Mouse (Mus musculus): Measurements from ENCODE around the gene Hand2. TPM values are rescaled to one million over a fixed set of nuclear protein-coding genes. Genes with fewer than 3 reads are reported as not detected.

The Hand2 gene
- polyA plus RNA-seq, 1 experiment: not detected

DNA sequence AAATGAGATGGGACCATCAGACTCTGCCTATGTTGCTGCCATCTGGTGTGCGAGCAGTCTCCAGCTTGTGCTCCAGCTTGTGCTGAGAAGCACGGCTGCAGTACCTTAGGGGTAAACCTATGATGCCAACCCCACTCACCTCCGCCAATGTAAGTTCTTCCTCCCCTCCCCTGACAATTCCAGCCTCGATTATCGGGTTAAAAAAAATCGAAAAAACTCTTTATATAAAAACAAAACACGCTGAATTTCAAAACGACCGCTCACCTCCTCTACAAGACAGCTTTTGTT is 12.6 kb downstream of the Hand2 start:
- Histone ChIP-seq H3K79me2 (ENCODE audit: control insufficient read depth, insufficient read depth) (no peaks in the 10 kb centered on the region), H3K4me2 (ENCODE audit: low read depth) (no peak overlapping the region), H3K27me3 (ENCODE audit: control insufficient read depth, insufficient read depth, insufficient read length) (peaks cover 47% of the 10 kb centered on the region), H3K36me3 (ENCODE audit: control insufficient read depth, insufficient read depth) (no peaks in the 10 kb centered on the region), H3ac (ENCODE audit: control insufficient read depth, insufficient read length) (no peak overlapping the region), H3K4me3 (no peak overlapping the region)
- TF ChIP-seq CEBPB (IDR thresholded peaks at IDR 0.05; ENCODE audit: insufficient read depth, poor library complexity, severe bottlenecking) (no peak), E2F4 (IDR thresholded peaks at IDR 0.05; ENCODE audit: insufficient read depth) (no peak), TCF12 (IDR thresholded peaks at IDR 0.05; ENCODE audit: insufficient read depth, poor library complexity, severe bottlenecking) (no peak), SRF (IDR thresholded peaks at IDR 0.05; ENCODE audit: control insufficient read depth, insufficient read length, low read depth) (no peak)

DNA sequence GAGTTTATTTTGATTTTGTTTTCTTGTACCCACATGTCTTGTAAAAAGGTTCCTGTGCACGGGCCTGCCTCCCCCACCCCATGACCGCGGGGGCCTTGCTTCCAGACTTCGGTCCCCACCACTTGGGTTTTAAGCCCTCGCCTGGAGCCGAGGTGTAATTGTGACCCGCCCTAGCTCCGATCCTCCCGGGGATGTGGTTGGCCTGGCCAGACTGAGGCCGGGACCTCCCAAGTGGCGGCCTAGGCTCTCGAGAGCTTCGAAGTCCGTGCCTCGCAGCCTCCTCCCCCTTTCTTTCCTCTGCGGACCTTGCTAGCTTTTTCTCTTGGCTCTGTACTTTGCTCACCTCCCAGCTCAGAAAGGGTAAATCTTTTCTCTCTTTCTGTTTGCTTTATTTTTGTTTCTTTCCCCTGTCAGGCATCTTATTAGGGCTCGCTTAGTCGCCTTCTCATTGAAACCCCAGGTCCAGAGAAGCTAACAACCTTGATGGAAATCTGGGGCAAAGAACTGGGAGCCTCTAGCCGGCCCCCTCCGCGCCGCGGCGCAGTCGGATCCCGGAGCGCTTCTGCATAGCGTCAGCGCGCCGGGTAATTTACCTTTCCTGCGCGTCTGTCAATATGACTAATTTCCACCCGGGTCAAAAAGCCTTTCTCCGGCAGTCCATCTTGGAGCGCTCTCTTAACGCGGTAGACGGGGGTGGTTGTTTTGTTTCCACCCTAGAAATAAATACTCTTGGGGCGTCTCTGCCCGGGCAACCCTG is 13.2 kb downstream of the Hand2 start:
- no peaks in the 10 kb centered on the region for H3K36me3 ChIP-seq (ENCODE audit: control insufficient read depth, insufficient read depth)
- H3K79me2 ChIP-seq (ENCODE audit: control insufficient read depth, insufficient read depth): no peaks in the 10 kb centered on the region
- no peak for TF ChIP-seq CEBPB (IDR thresholded peaks at IDR 0.05; ENCODE audit: insufficient read depth, poor library complexity, severe bottlenecking)
- TF ChIP-seq MAX (IDR thresholded peaks at IDR 0.05; ENCODE audit: low read depth): no peak
- TF ChIP-seq MYOG (IDR thresholded peaks at IDR 0.05; ENCODE audit: control insufficient read depth in 1 of 3, insufficient read depth in 1 of 3, insufficient read length in 2 of 3, low read depth in 2 of 3): no peak
- TF ChIP-seq REST (IDR thresholded peaks at IDR 0.05; ENCODE audit: insufficient read depth, insufficient read length): no peak
- TF ChIP-seq TCF12 (IDR thresholded peaks at IDR 0.05; ENCODE audit: insufficient read depth, poor library complexity, severe bottlenecking): no peak
- TF ChIP-seq MYOD1 (IDR thresholded peaks at IDR 0.05; ENCODE audit: control insufficient read depth in 1 of 3, insufficient read length in 2 of 3, low read depth in 2 of 3): no peak
- TF ChIP-seq E2F4 (IDR thresholded peaks at IDR 0.05; ENCODE audit: insufficient read depth): no peak
- H3K4me3 ChIP-seq: no peak overlapping the region
- no peak overlapping the region for H3ac ChIP-seq (ENCODE audit: control insufficient read depth, insufficient read length)
- peaks cover 41% of the 10 kb centered on the region for H3K27me3 ChIP-seq (ENCODE audit: control insufficient read depth, insufficient read depth, insufficient read length)
- no peak overlapping the region for H3K4me2 ChIP-seq (ENCODE audit: low read depth)

DNA sequence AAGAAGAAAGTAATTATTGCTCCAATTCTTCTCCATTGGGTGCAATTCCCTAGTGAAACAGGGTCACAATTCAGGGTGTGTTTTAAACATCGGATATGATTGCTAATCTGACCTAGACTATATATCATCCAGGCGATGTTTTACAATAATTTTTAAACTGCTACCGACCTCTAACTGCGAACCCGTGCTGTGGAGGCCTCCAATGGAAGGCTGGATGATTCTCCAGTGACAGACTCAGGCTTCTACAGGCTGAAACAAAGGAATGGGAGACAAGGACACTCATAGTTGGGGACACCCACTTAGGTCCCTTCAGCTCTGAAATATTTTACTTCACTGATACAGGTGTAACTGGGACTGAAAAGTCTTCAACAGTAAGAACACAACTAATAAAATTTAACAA is 13.9 kb downstream of the Hand2 start:
- no peak overlapping the region for H3K4me2 ChIP-seq (ENCODE audit: low read depth)
- H3K79me2 ChIP-seq (ENCODE audit: control insufficient read depth, insufficient read depth): no peaks in the 10 kb centered on the region
- no peak overlapping the region for H3K4me3 ChIP-seq
- no peak overlapping the region for H3ac ChIP-seq (ENCODE audit: control insufficient read depth, insufficient read length)
- TF ChIP-seq MYOG (IDR thresholded peaks at IDR 0.05; ENCODE audit: control insufficient read depth in 1 of 3, insufficient read depth in 1 of 3, insufficient read length in 2 of 3, low read depth in 2 of 3): no peak
- TF ChIP-seq MAX (IDR thresholded peaks at IDR 0.05; ENCODE audit: low read depth): no peak
- TF ChIP-seq TCF3 (IDR thresholded peaks at IDR 0.05; ENCODE audit: insufficient read length, low read depth): no peak
- no peak for TF ChIP-seq E2F4 (IDR thresholded peaks at IDR 0.05; ENCODE audit: insufficient read depth)
- TF ChIP-seq CEBPB (IDR thresholded peaks at IDR 0.05; ENCODE audit: insufficient read depth, poor library complexity, severe bottlenecking): no peak
- TF ChIP-seq USF1 (IDR thresholded peaks at IDR 0.05; ENCODE audit: low read depth): no peak
- no peak for TF ChIP-seq POLR2A (IDR thresholded peaks at IDR 0.05; ENCODE audit: insufficient read length, low read depth)
- no peaks in the 10 kb centered on the region for H3K36me3 ChIP-seq (ENCODE audit: control insufficient read depth, insufficient read depth)
- peaks cover 35% of the 10 kb centered on the region for H3K27me3 ChIP-seq (ENCODE audit: control insufficient read depth, insufficient read depth, insufficient read length)

DNA sequence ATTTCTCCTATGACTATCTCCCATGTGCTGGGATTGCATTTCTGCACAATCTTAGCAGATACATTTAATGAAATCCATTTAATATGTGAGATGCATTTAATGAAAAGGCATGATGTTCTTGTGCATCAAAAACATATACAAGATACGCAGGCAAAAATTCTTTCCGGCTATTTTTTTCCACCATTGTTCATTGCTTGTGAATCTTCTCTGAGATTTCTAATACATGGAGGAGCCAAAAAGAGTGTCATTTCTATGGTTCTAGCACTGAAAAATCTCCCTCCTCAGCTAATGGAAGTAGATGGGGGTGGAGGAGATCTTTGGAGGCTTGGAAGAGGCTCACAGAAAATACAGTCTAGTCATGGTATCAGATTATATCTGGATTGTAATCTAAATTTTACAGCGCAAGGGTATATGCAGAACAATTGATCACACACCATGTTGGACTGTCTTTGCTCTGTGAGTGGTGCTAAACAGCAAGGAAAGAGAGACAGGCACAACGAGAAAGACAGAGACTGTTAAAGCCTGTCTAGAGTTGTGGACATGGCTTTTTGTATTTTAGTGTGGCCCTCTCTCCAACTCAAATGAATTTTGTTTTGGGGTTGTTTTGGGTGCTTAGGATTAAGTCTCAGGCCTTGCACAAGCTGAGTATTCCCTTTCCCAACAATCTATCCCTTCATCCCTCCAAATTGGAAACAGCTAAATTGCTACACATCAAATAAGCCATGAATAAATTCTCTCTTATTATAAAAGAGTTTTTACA is 16.7 kb downstream of the Hand2 start:
- peaks cover 43% of the 10 kb centered on the region for H3K27me3 ChIP-seq (ENCODE audit: control insufficient read depth, insufficient read depth, insufficient read length)
- no peak overlapping the region for H3K4me2 ChIP-seq (ENCODE audit: low read depth)

More for the DNA sequence above, 16.7 kb downstream of the Hand2 start:
- TF ChIP-seq POLR2A (IDR thresholded peaks at IDR 0.05; ENCODE audit: insufficient read length, low read depth) (no peak), TCF12 (IDR thresholded peaks at IDR 0.05; ENCODE audit: insufficient read depth, poor library complexity, severe bottlenecking) (no peak), REST (IDR thresholded peaks at IDR 0.05; ENCODE audit: insufficient read depth, insufficient read length) (no peak), TCF3 (IDR thresholded peaks at IDR 0.05; ENCODE audit: insufficient read length, low read depth) (no peak), SRF (IDR thresholded peaks at IDR 0.05; ENCODE audit: control insufficient read depth, insufficient read length, low read depth) (no peak), POLR2AphosphoS2 (IDR thresholded peaks at IDR 0.05; ENCODE audit: insufficient read length, low read depth) (no peak), E2F4 (IDR thresholded peaks at IDR 0.05; ENCODE audit: insufficient read depth) (no peak), MAX (IDR thresholded peaks at IDR 0.05; ENCODE audit: low read depth) (no peak), CEBPB (IDR thresholded peaks at IDR 0.05; ENCODE audit: insufficient read depth, poor library complexity, severe bottlenecking) (no peak), MYOD1 (IDR thresholded peaks at IDR 0.05; ENCODE audit: control insufficient read depth in 1 of 3, insufficient read length in 2 of 3, low read depth in 2 of 3) (no peak), MYOG (IDR thresholded peaks at IDR 0.05; ENCODE audit: control insufficient read depth in 1 of 3, insufficient read depth in 1 of 3, insufficient read length in 2 of 3, low read depth in 2 of 3) (no peak), USF1 (IDR thresholded peaks at IDR 0.05; ENCODE audit: low read depth) (no peak)
- Histone ChIP-seq H3K79me2 (ENCODE audit: control insufficient read depth, insufficient read depth) (no peaks in the 10 kb centered on the region), H3K36me3 (ENCODE audit: control insufficient read depth, insufficient read depth) (no peaks in the 10 kb centered on the region), H3K4me3 (no peak overlapping the region), H3ac (ENCODE audit: control insufficient read depth, insufficient read length) (no peak overlapping the region)

All from myocyte (in vitro differentiated cells).